Mouse (Mus musculus): ENCODE measurements around the gene Rad52.

Gene Rad52

GRCm38 (mm10) chr6:119902204-119903080, at the start of gene Rad52:
Gene Rad52 (plus strand): TSS chr6:119902698.
- peak; percentile 96 for DNase-seq (ENCODE audit: low read depth, low spot score)

GRCm38 (mm10) chr6:119854156-119854555, 48.3 kb upstream of the Rad52 start:
- peak; percentile 76 for DNase-seq (ENCODE audit: low read depth, low spot score)

- DNase-seq (ENCODE audit: low read depth, low spot score) = no peak
Observed at GRCm38 (mm10) chr6:119855471-119855870, 47.0 kb upstream of the Rad52 start.

- no peak for DNase-seq (ENCODE audit: low read depth, low spot score)
Observed at GRCm38 (mm10) chr6:119860236-119860635, 42.3 kb upstream of the Rad52 start.

- no peak for DNase-seq (ENCODE audit: low read depth, low spot score)
Observed at GRCm38 (mm10) chr6:119861519-119861918, 41.0 kb upstream of the Rad52 start.

GRCm38 (mm10) chr6:119864341-119865034, 38.0 kb upstream of the Rad52 start:
- DNase-seq (ENCODE audit: low read depth, low spot score) = no peak

GRCm38 (mm10) chr6:119883151-119883550, 19.3 kb upstream of the Rad52 start:
- DNase-seq (ENCODE audit: low read depth, low spot score) = no peak

- DNase-seq (ENCODE audit: low read depth, low spot score) = no peak
Observed at GRCm38 (mm10) chr6:119892711-119893110, 9.8 kb upstream of the Rad52 start.

GRCm38 (mm10) chr6:119903081-119903789, 737 bp downstream of the Rad52 start:
- no peak for DNase-seq (ENCODE audit: low read depth, low spot score)

GRCm38 (mm10) chr6:119905461-119905860, 3.0 kb downstream of the Rad52 start:
- DNase-seq (ENCODE audit: low read depth, low spot score) = no peak

- peak; percentile 63 for DNase-seq (ENCODE audit: low read depth, low spot score)
Observed at GRCm38 (mm10) chr6:119912046-119912445, 9.5 kb downstream of the Rad52 start.

GRCm38 (mm10) chr6:119915710-119916109, 13.2 kb downstream of the Rad52 start:
- no peak for DNase-seq (ENCODE audit: low read depth, low spot score)

GRCm38 (mm10) chr6:119918561-119919181, 16.2 kb downstream of the Rad52 start:
- peak; percentile 50 for DNase-seq (ENCODE audit: low read depth, low spot score)

- no peak for DNase-seq (ENCODE audit: low read depth, low spot score)
Observed at GRCm38 (mm10) chr6:119922136-119922535, 19.6 kb downstream of the Rad52 start.

GRCm38 (mm10) chr6:119922544-119922943, 20.0 kb downstream of the Rad52 start:
- DNase-seq (ENCODE audit: low read depth, low spot score) = no peak

- peak; percentile 43 for DNase-seq (ENCODE audit: low read depth, low spot score)
Observed at GRCm38 (mm10) chr6:119924235-119925005, 21.9 kb downstream of the Rad52 start.

All from ZHBTc4 (cell line).